Mouse (Mus musculus) lung, embryonic 15.5 days (tissue): ENCODE measurements around the gene Nr1d1. TPM values are rescaled to one million over a fixed set of nuclear protein-coding genes. Genes with fewer than 3 reads are reported as not detected.
A peak's percentile ranks its signal among the peaks of the same experiment; 100 is the strongest.
"Not testable (repeated sequence)": the region's sequence is repeated elsewhere in the genome, so short reads cannot be mapped to it uniquely, and the experiment has no call there.

Experiments
- ATAC-seq: fragments of 200-750 bp; cut with Nextera tagmentation; 2 replicates; pipeline ENCODE4 v1.8.0; 2017; ENCODE audit warnings: moderate number of reproducible peaks, borderline replicate concordance; ENCODE audit not compliant: low FRiP score, low TSS enrichment; ENCODE audit errors: extremely low read depth
- H3K27ac ChIP-seq: fragments of 300-500 bp; sonication (generic); 2 replicates; pipeline ENCODE4 v1.5.1; 2015; ENCODE audit warnings: moderate library complexity, mild to moderate bottlenecking, inconsistent platforms
- H3K27me3 ChIP-seq: fragments of 300-500 bp; sonication (generic); 2 replicates; pipeline ENCODE4 v1.6.1; 2015; ENCODE audit warnings: inconsistent platforms
- H3K36me3 ChIP-seq: fragments of 300-500 bp; sonication (generic); 2 replicates; pipeline ENCODE4 v1.6.1; 2015; ENCODE audit warnings: inconsistent platforms
- H3K4me1 ChIP-seq: fragments of 300-500 bp; sonication (generic); 2 replicates; pipeline ENCODE4 v1.6.1; 2015; ENCODE audit warnings: inconsistent platforms
- H3K4me2 ChIP-seq: fragments of 300-500 bp; sonication (generic); 2 replicates; pipeline ENCODE4 v1.6.1; 2015; ENCODE audit warnings: inconsistent platforms, mild to moderate bottlenecking, moderate library complexity
- H3K4me3 ChIP-seq: fragments of 300-500 bp; sonication (generic); 2 replicates; pipeline ENCODE4 v1.5.1; 2015; ENCODE audit warnings: mild to moderate bottlenecking, inconsistent platforms
- H3K9ac ChIP-seq: fragments of 300-500 bp; sonication (generic); 2 replicates; pipeline ENCODE4 v1.6.1; 2015; ENCODE audit warnings: inconsistent platforms
- H3K9me3 ChIP-seq: fragments of 300-500 bp; sonication (generic); 2 replicates; pipeline ENCODE4 v1.6.1; 2016; ENCODE audit warnings: inconsistent platforms
- WGBS: fragments of 180-500 bp; shearing (Covaris S2); methylation state at CpG from one replicate; pipeline ENCODE4 v1.1.7; 2015; 5-methylcytosine and 5-hydroxymethylcytosine counted together
- polyA plus RNA-seq: library from polyadenylated mRNA; unstranded; fragments of >200 nt; fragmentation: Nextera tagmentation; extraction: Ambion mirVana; gene quantifications from 2 replicates; pipeline ENCODE4 v1.2.1, GENCODE M21; 2015

The Nr1d1 gene
- polyA plus RNA-seq, 1 experiment from 2014 or later: 1.5 TPM

GRCm38 (mm10) chr11:98738925-98739324 lies 36.2 kb downstream of the Nr1d1 start:
- no peaks in the 10 kb centered on the region for H3K36me3 ChIP-seq
- H3K4me2 ChIP-seq: no peak overlapping the region
- H3K27me3 ChIP-seq: no peaks in the 10 kb centered on the region
- H3K4me3 ChIP-seq: no peak overlapping the region
- ATAC-seq: no peak
- 67% methylated on average over 9 of the region's 9 CpGs for WGBS
- no peak overlapping the region for H3K9ac ChIP-seq
- no peak overlapping the region for H3K27ac ChIP-seq
- 0 out of 2 replicates have a peak, but pooled peaks cover 4% of the 10 kb centered on the region for H3K9me3 ChIP-seq
- peaks cover 31% of the 10 kb centered on the region for H3K4me1 ChIP-seq

GRCm38 (mm10) chr11:98738428-98738911 lies 36.7 kb downstream of the Nr1d1 start:
- no peak overlapping the region for H3K4me3 ChIP-seq
- no peaks in the 10 kb centered on the region for H3K36me3 ChIP-seq
- H3K4me2 ChIP-seq: no peak overlapping the region
- no peaks in the 10 kb centered on the region for H3K27me3 ChIP-seq
- 35% methylated on average over 4 of the region's 4 CpGs for WGBS
- H3K4me1 ChIP-seq: peaks cover 27% of the 10 kb centered on the region
- no peak overlapping the region for H3K9ac ChIP-seq
- ATAC-seq: no peak
- H3K9me3 ChIP-seq: 0 out of 2 replicates have a peak, but pooled peaks cover 4% of the 10 kb centered on the region
- no peak overlapping the region for H3K27ac ChIP-seq

GRCm38 (mm10) chr11:98737220-98737619 lies 37.9 kb downstream of the Nr1d1 start:
- not testable (repeated sequence) for H3K36me3 ChIP-seq, H3K9ac ChIP-seq, H3K4me2 ChIP-seq, H3K27me3 ChIP-seq, H3K4me3 ChIP-seq, ATAC-seq, H3K27ac ChIP-seq, H3K9me3 ChIP-seq
- H3K4me1 ChIP-seq: peaks cover 19% of the 10 kb centered on the region
- WGBS: 86% methylated on average over 2 of the region's 2 CpGs

GRCm38 (mm10) chr11:98736176-98736575 lies 39.0 kb downstream of the Nr1d1 start:
- H3K27me3 ChIP-seq: no peaks in the 10 kb centered on the region
- no peak overlapping the region for H3K27ac ChIP-seq
- peaks cover 20% of the 10 kb centered on the region for H3K4me1 ChIP-seq
- 81% methylated on average over 1 of the region's 1 CpGs for WGBS
- no peaks in the 10 kb centered on the region for H3K36me3 ChIP-seq
- H3K9ac ChIP-seq: no peak overlapping the region
- no peak overlapping the region for H3K4me2 ChIP-seq
- no peak for ATAC-seq
- no peak overlapping the region for H3K4me3 ChIP-seq
- 0 out of 2 replicates have a peak, but pooled peaks cover 4% of the 10 kb centered on the region for H3K9me3 ChIP-seq

- Histone ChIP-seq H3K4me1 (peaks cover 15% of the 10 kb centered on the region), H3K36me3 (no peaks in the 10 kb centered on the region), H3K4me2 (no peak overlapping the region), H3K27me3 (no peaks in the 10 kb centered on the region), H3K27ac (no peak overlapping the region), H3K9ac (no peak overlapping the region), H3K4me3 (no peak overlapping the region), H3K9me3 (0 out of 2 replicates have a peak, but pooled peaks cover 4% of the 10 kb centered on the region)
- 82% methylated on average over 4 of the region's 4 CpGs for WGBS
- ATAC-seq: no peak
These were observed 40.0 kb downstream of the Nr1d1 start for GRCm38 (mm10) chr11:98735111-98735510.

- 73% methylated on average over 3 of the region's 3 CpGs for WGBS
- H3K9me3 ChIP-seq: 0 out of 2 replicates have a peak, but pooled peaks cover 4% of the 10 kb centered on the region
- no peak overlapping the region for H3K9ac ChIP-seq
- no peak overlapping the region for H3K4me3 ChIP-seq
- H3K36me3 ChIP-seq: no peaks in the 10 kb centered on the region
- ATAC-seq: no peak
- no peaks in the 10 kb centered on the region for H3K27me3 ChIP-seq
- no peak overlapping the region for H3K27ac ChIP-seq
- no peak overlapping the region for H3K4me2 ChIP-seq
- 0 out of 2 replicates have a peak, but pooled peaks cover 10% of the 10 kb centered on the region for H3K4me1 ChIP-seq
These were observed 41.1 kb downstream of the Nr1d1 start for GRCm38 (mm10) chr11:98734020-98734419.

- 38% methylated on average over 5 of the region's 5 CpGs for WGBS
These were observed 44.0 kb downstream of the Nr1d1 start for GRCm38 (mm10) chr11:98731134-98731533.

GRCm38 (mm10) chr11:98730727-98731126 lies 44.4 kb downstream of the Nr1d1 start:
- Histone ChIP-seq H3K4me3 (no peak overlapping the region), H3K27me3 (no peaks in the 10 kb centered on the region), H3K27ac (peak overlapping the region; percentile 29; the same call in 1 of the 2 replicates), H3K4me1 (peaks cover 15% of the 10 kb centered on the region), H3K9me3 (0 out of 2 replicates have a peak, but pooled peaks cover 4% of the 10 kb centered on the region), H3K9ac (no peak overlapping the region), H3K36me3 (peaks cover 19% of the 10 kb centered on the region), H3K4me2 (no peak overlapping the region)
- no peak for ATAC-seq
- WGBS: 47% methylated on average over 4 of the region's 4 CpGs

More at GRCm38 (mm10) chr11:98731134-98731533, 44.0 kb downstream of the Nr1d1 start:
- 0 out of 2 replicates have a peak, but pooled peaks cover 4% of the 10 kb centered on the region for H3K9me3 ChIP-seq
- H3K36me3 ChIP-seq: peaks cover 15% of the 10 kb centered on the region
- peak overlapping the region; percentile 29; the same call in 1 of the 2 replicates for H3K27ac ChIP-seq
- no peak overlapping the region for H3K4me3 ChIP-seq
- no peak overlapping the region for H3K9ac ChIP-seq
- H3K4me1 ChIP-seq: peaks cover 15% of the 10 kb centered on the region
- H3K4me2 ChIP-seq: no peak overlapping the region
- ATAC-seq: peak; percentile 32; the same call in 1 of the 2 replicates
- no peaks in the 10 kb centered on the region for H3K27me3 ChIP-seq

- Histone ChIP-seq H3K9me3 (0 out of 2 replicates have a peak, but pooled peaks cover 2% of the 10 kb centered on the region), H3K36me3 (peaks cover 24% of the 10 kb centered on the region), H3K4me3 (peak within 1 kb of the TSS; percentile 54), H3K27ac (peak within 1 kb of the TSS; percentile 30), H3K4me1 (peaks cover 15% of the 10 kb centered on the region), H3K9ac (peak within 1 kb of the TSS; percentile 59), H3K27me3 (no peaks in the 10 kb centered on the region), H3K4me2 (peak within 1 kb of the TSS; percentile 71)
- ATAC-seq: peak; percentile 83; the same call in 1 of the 2 replicates
- WGBS: under 1% methylated on average over 16 of the region's 16 CpGs
These were observed 46.0 kb downstream of the Nr1d1 start, which contains the start of gene Med24 for GRCm38 (mm10) chr11:98729119-98729588. Med24 (minus strand) TSS chr11:98729435.

- no peak for ATAC-seq
- Histone ChIP-seq H3K4me2 (no peak overlapping the region), H3K9me3 (no peaks in the 10 kb centered on the region), H3K27ac (no peak overlapping the region), H3K4me3 (no peak overlapping the region), H3K27me3 (no peaks in the 10 kb centered on the region), H3K36me3 (peaks cover 25% of the 10 kb centered on the region), H3K4me1 (peaks cover 35% of the 10 kb centered on the region), H3K9ac (no peak overlapping the region)
- 93% methylated on average over 15 of the region's 15 CpGs for WGBS
These were observed 49.1 kb downstream of the Nr1d1 start for GRCm38 (mm10) chr11:98725926-98726506.

GRCm38 (mm10) chr11:98723098-98723497 lies 52.0 kb downstream of the Nr1d1 start:
- WGBS: 56% methylated on average over 7 of the region's 7 CpGs
- peaks cover 25% of the 10 kb centered on the region for H3K36me3 ChIP-seq
- no peak for ATAC-seq

More at GRCm38 (mm10) chr11:98723098-98723497, 52.0 kb downstream of the Nr1d1 start:
- Histone ChIP-seq H3K4me3 (no peak overlapping the region), H3K9ac (no peak overlapping the region), H3K4me2 (no peak overlapping the region), H3K27ac (peak overlapping the region; percentile 72; the same call in 1 of the 2 replicates), H3K9me3 (no peaks in the 10 kb centered on the region), H3K4me1 (peaks cover 47% of the 10 kb centered on the region), H3K27me3 (no peaks in the 10 kb centered on the region)
